Mouse (Mus musculus): ENCODE measurements around the gene Lipt2. TPM values are rescaled to one million over a fixed set of nuclear protein-coding genes. Genes with fewer than 3 reads are reported as not detected.

Lipt2 gene
- polyA plus RNA-seq, 1 experiment from 2014 or later: 11.6 TPM

GRCm38 (mm10) chr7:100150626-100151025, 8.5 kb upstream of the Lipt2 start:
- no peak for ATAC-seq (replicated peaks; ENCODE audit: extremely low read depth, insufficient read depth, low FRiP score)
- 76% methylated on average over 11 of the region's 11 CpGs for WGBS

GRCm38 (mm10) chr7:100157669-100158068, 1.4 kb upstream of the Lipt2 start:
- peaks cover 4% of the 10 kb centered on the region; the same call in 1 of the 2 replicates for H3K4me1 ChIP-seq (ENCODE audit: control insufficient read depth, insufficient read depth, low read length)
- H3K9ac ChIP-seq (ENCODE audit: low read length): no peak overlapping the region
- H3K9me3 ChIP-seq (replicated peaks; ENCODE audit: control insufficient read depth, low read length): no peaks in the 10 kb centered on the region
- H3K4me3 ChIP-seq (ENCODE audit: low read length): no peak overlapping the region
- no peak overlapping the region for H3K4me2 ChIP-seq (ENCODE audit: low read depth, low read length)
- no peaks in the 10 kb centered on the region for H3K27me3 ChIP-seq (ENCODE audit: control insufficient read depth, insufficient read depth, low read length)
- no peak overlapping the region for H3K27ac ChIP-seq (ENCODE audit: low read length)
- WGBS: 71% methylated on average over 4 of the region's 4 CpGs
- no peaks in the 10 kb centered on the region for H3K36me3 ChIP-seq (ENCODE audit: control insufficient read depth, insufficient read depth)
- no peak for ATAC-seq (replicated peaks; ENCODE audit: extremely low read depth, insufficient read depth, low FRiP score)

More at GRCm38 (mm10) chr7:100150626-100151025, 8.5 kb upstream of the Lipt2 start:
- H3K9ac ChIP-seq (ENCODE audit: low read length): no peak overlapping the region
- H3K4me2 ChIP-seq (ENCODE audit: low read depth, low read length): no peak overlapping the region
- H3K27ac ChIP-seq (ENCODE audit: low read length): no peak overlapping the region; the same call in 1 of the 2 replicates
- H3K27me3 ChIP-seq (ENCODE audit: control insufficient read depth, insufficient read depth, low read length): no peaks in the 10 kb centered on the region
- no peak overlapping the region for H3K4me3 ChIP-seq (ENCODE audit: low read length)
- H3K9me3 ChIP-seq (replicated peaks; ENCODE audit: control insufficient read depth, low read length): no peaks in the 10 kb centered on the region
- no peaks in the 10 kb centered on the region for H3K36me3 ChIP-seq (ENCODE audit: control insufficient read depth, insufficient read depth)
- H3K4me1 ChIP-seq (ENCODE audit: control insufficient read depth, insufficient read depth, low read length): no peaks in the 10 kb centered on the region

- Histone ChIP-seq H3K9me3 (replicated peaks; ENCODE audit: control insufficient read depth, low read length) (no peaks in the 10 kb centered on the region), H3K4me1 (ENCODE audit: control insufficient read depth, insufficient read depth, low read length) (peaks cover 8% of the 10 kb centered on the region; the same call in 1 of the 2 replicates), H3K36me3 (ENCODE audit: control insufficient read depth, insufficient read depth) (no peaks in the 10 kb centered on the region), H3K4me2 (ENCODE audit: low read depth, low read length) (peak overlapping the region; percentile 98), H3K9ac (ENCODE audit: low read length) (peak overlapping the region; percentile 97), H3K4me3 (ENCODE audit: low read length) (peak overlapping the region; percentile 96), H3K27ac (ENCODE audit: low read length) (peak overlapping the region; percentile 98), H3K27me3 (ENCODE audit: control insufficient read depth, insufficient read depth, low read length) (no peaks in the 10 kb centered on the region)
- 69% methylated on average over 7 of the region's 7 CpGs for WGBS
- no peak for ATAC-seq (replicated peaks; ENCODE audit: extremely low read depth, insufficient read depth, low FRiP score)
Observed at GRCm38 (mm10) chr7:100160006-100160405, 929 bp downstream of the Lipt2 start.

- Histone ChIP-seq H3K27ac (ENCODE audit: low read length) (no peak overlapping the region), H3K4me3 (ENCODE audit: low read length) (no peak overlapping the region), H3K36me3 (ENCODE audit: control insufficient read depth, insufficient read depth) (no peaks in the 10 kb centered on the region), H3K4me1 (ENCODE audit: control insufficient read depth, insufficient read depth, low read length) (peaks cover 8% of the 10 kb centered on the region; the same call in 1 of the 2 replicates), H3K27me3 (ENCODE audit: control insufficient read depth, insufficient read depth, low read length) (no peaks in the 10 kb centered on the region), H3K9ac (ENCODE audit: low read length) (no peak overlapping the region), H3K4me2 (ENCODE audit: low read depth, low read length) (no peak overlapping the region), H3K9me3 (replicated peaks; ENCODE audit: control insufficient read depth, low read length) (no peaks in the 10 kb centered on the region)
- WGBS: 65% methylated on average over 4 of the region's 4 CpGs
- no peak for ATAC-seq (replicated peaks; ENCODE audit: extremely low read depth, insufficient read depth, low FRiP score)
Observed at GRCm38 (mm10) chr7:100163506-100163905, 4.4 kb downstream of the Lipt2 start.

- no peak overlapping the region for H3K4me3 ChIP-seq (ENCODE audit: low read length)
- H3K4me1 ChIP-seq (ENCODE audit: control insufficient read depth, insufficient read depth, low read length): peaks cover under 1% of the 10 kb centered on the region; the same call in 1 of the 2 replicates
- H3K4me2 ChIP-seq (ENCODE audit: low read depth, low read length): no peak overlapping the region
- H3K27ac ChIP-seq (ENCODE audit: low read length): 0 out of 2 replicates have a peak overlapping the region, but pooled peaks have one; percentile 4
- no peaks in the 10 kb centered on the region for H3K9me3 ChIP-seq (replicated peaks; ENCODE audit: control insufficient read depth, low read length)
- 68% methylated on average over 11 of the region's 11 CpGs for WGBS
- no peak overlapping the region for H3K9ac ChIP-seq (ENCODE audit: low read length)
- H3K36me3 ChIP-seq (ENCODE audit: control insufficient read depth, insufficient read depth): no peaks in the 10 kb centered on the region
- peak; percentile 45; the same call in 1 of the 2 replicates for ATAC-seq (replicated peaks; ENCODE audit: extremely low read depth, insufficient read depth, low FRiP score)
- H3K27me3 ChIP-seq (ENCODE audit: control insufficient read depth, insufficient read depth, low read length): no peaks in the 10 kb centered on the region
Observed at GRCm38 (mm10) chr7:100168654-100169053, 9.6 kb downstream of the Lipt2 start.

- 53% methylated on average over 4 of the region's 4 CpGs for WGBS
- no peaks in the 10 kb centered on the region for H3K4me1 ChIP-seq (ENCODE audit: control insufficient read depth, insufficient read depth, low read length)
- no peaks in the 10 kb centered on the region for H3K36me3 ChIP-seq (ENCODE audit: control insufficient read depth, insufficient read depth)
- ATAC-seq (replicated peaks; ENCODE audit: extremely low read depth, insufficient read depth, low FRiP score): no peak
- H3K4me2 ChIP-seq (ENCODE audit: low read depth, low read length): no peak overlapping the region
- H3K27ac ChIP-seq (ENCODE audit: low read length): no peak overlapping the region
- no peaks in the 10 kb centered on the region for H3K27me3 ChIP-seq (ENCODE audit: control insufficient read depth, insufficient read depth, low read length)
- H3K9ac ChIP-seq (ENCODE audit: low read length): no peak overlapping the region
- H3K9me3 ChIP-seq (replicated peaks; ENCODE audit: control insufficient read depth, low read length): no peaks in the 10 kb centered on the region
- no peak overlapping the region for H3K4me3 ChIP-seq (ENCODE audit: low read length)
Observed at GRCm38 (mm10) chr7:100170756-100171155, 11.7 kb downstream of the Lipt2 start.

GRCm38 (mm10) chr7:100176269-100176668, 17.2 kb downstream of the Lipt2 start, which contains the start of gene Kcne3:
Gene Kcne3, plus strand, starts transcription at chr7:100176502.
- Histone ChIP-seq H3K36me3 (ENCODE audit: control insufficient read depth, insufficient read depth) (no peaks in the 10 kb centered on the region), H3K4me3 (ENCODE audit: low read length) (no peak within 1 kb of the TSS), H3K27me3 (ENCODE audit: control insufficient read depth, insufficient read depth, low read length) (peaks cover 21% of the 10 kb centered on the region), H3K27ac (ENCODE audit: low read length) (no peak within 1 kb of the TSS), H3K9me3 (replicated peaks; ENCODE audit: control insufficient read depth, low read length) (no peaks in the 10 kb centered on the region), H3K4me2 (ENCODE audit: low read depth, low read length) (no peak within 1 kb of the TSS), H3K9ac (ENCODE audit: low read length) (no peak within 1 kb of the TSS), H3K4me1 (ENCODE audit: control insufficient read depth, insufficient read depth, low read length) (peaks cover 9% of the 10 kb centered on the region)
- WGBS: 74% methylated on average over 3 of the region's 3 CpGs
- no peak for ATAC-seq (replicated peaks; ENCODE audit: extremely low read depth, insufficient read depth, low FRiP score)

- H3K4me3 ChIP-seq (ENCODE audit: low read length): peak overlapping the region; percentile 57
- no peaks in the 10 kb centered on the region for H3K36me3 ChIP-seq (ENCODE audit: control insufficient read depth, insufficient read depth)
- peak overlapping the region; percentile 85 for H3K4me2 ChIP-seq (ENCODE audit: low read depth, low read length)
- H3K27me3 ChIP-seq (ENCODE audit: control insufficient read depth, insufficient read depth, low read length): peaks cover 21% of the 10 kb centered on the region
- H3K4me1 ChIP-seq (ENCODE audit: control insufficient read depth, insufficient read depth, low read length): peaks cover 9% of the 10 kb centered on the region
- peak; percentile 80 for ATAC-seq (replicated peaks; ENCODE audit: extremely low read depth, insufficient read depth, low FRiP score)
- H3K27ac ChIP-seq (ENCODE audit: low read length): no peak overlapping the region
- H3K9me3 ChIP-seq (replicated peaks; ENCODE audit: control insufficient read depth, low read length): no peaks in the 10 kb centered on the region
- 6% methylated on average over 30 of the region's 30 CpGs for WGBS
- peak overlapping the region; percentile 53 for H3K9ac ChIP-seq (ENCODE audit: low read length)
Observed at GRCm38 (mm10) chr7:100178016-100178890, 19.2 kb downstream of the Lipt2 start.

GRCm38 (mm10) chr7:100178891-100179233, 19.8 kb downstream of the Lipt2 start:
- WGBS: 2% methylated on average over 15 of the region's 15 CpGs
- Histone ChIP-seq H3K9me3 (replicated peaks; ENCODE audit: control insufficient read depth, low read length) (no peaks in the 10 kb centered on the region), H3K27me3 (ENCODE audit: control insufficient read depth, insufficient read depth, low read length) (peaks cover 21% of the 10 kb centered on the region), H3K4me1 (ENCODE audit: control insufficient read depth, insufficient read depth, low read length) (peaks cover 9% of the 10 kb centered on the region), H3K9ac (ENCODE audit: low read length) (peak overlapping the region; percentile 53), H3K4me2 (ENCODE audit: low read depth, low read length) (peak overlapping the region; percentile 85), H3K27ac (ENCODE audit: low read length) (no peak overlapping the region), H3K36me3 (ENCODE audit: control insufficient read depth, insufficient read depth) (no peaks in the 10 kb centered on the region), H3K4me3 (ENCODE audit: low read length) (peak overlapping the region; percentile 57)
- peak; percentile 10; the same call in 1 of the 2 replicates for ATAC-seq (replicated peaks; ENCODE audit: extremely low read depth, insufficient read depth, low FRiP score)
